18 mouse cellular contexts compared by ENCODE assay signal in genomic region chr14:45011260-45011659, GRCm38 (mm10). TPM values are rescaled to one million over a fixed set of nuclear protein-coding genes. Genes with fewer than 3 reads are reported as not detected.
"Had no signal": no experiment of that assay in that cellular context is flagged by ENCODE, and none has a peak within 500 bp of the region (broad histone marks: within the 10 kb centered on the region; RNA-seq: fewer than 3 reads in every experiment).

No protein-coding gene starts in this region.

- H3K9me3 ChIP-seq: limb, embryonic 12.5 days; midbrain, embryonic 10.5 days; neural tube, embryonic 12.5 days had no signal

- H3K36me3 ChIP-seq: limb, embryonic 12.5 days; midbrain, embryonic 10.5 days; neural tube, embryonic 12.5 days had no signal

- H3K4me3 ChIP-seq: limb, embryonic 12.5 days; midbrain, embryonic 10.5 days; myocyte; neural tube, embryonic 12.5 days had no signal

- ATAC-seq: intestine, postnatal 0 days had no signal

- H3K9ac ChIP-seq: limb, embryonic 12.5 days; lung, embryonic 14.5 days; neural tube, embryonic 12.5 days had no signal

- H3K4me2 ChIP-seq: limb, embryonic 12.5 days; lung, embryonic 14.5 days; neural tube, embryonic 12.5 days had no signal

- DNase-seq: kidney, adult 8-10 months; kidney, postnatal 36 days; layer of hippocampus, adult 9-11 months; layer of hippocampus, postnatal 36 days; lung, embryonic 14.5 days; lung, postnatal 10 days; lung, postnatal 4 days; midbrain, embryonic 14.5 days; right cerebral cortex, postnatal 4 days; spleen, adult 18-20 months; thymus, adult 18-20 months; thymus, postnatal 14 days had no signal

- H3K27ac ChIP-seq: kidney, postnatal 0 days; limb, embryonic 12.5 days; midbrain, embryonic 10.5 days; neural tube, embryonic 12.5 days had no signal

- H3K4me1 ChIP-seq: limb, embryonic 12.5 days; midbrain, embryonic 10.5 days; neural tube, embryonic 12.5 days had no signal

- H3K27me3 ChIP-seq: limb, embryonic 12.5 days; neural tube, embryonic 12.5 days had no signal

RNA-seq across cellular contexts. Expression of gene Ptger2, which starts 23.3 kb away (rescaled TPM):
- polyA plus RNA-seq: midbrain, embryonic 10.5 days had no signal
